Mouse (Mus musculus) neural tube, embryonic 15.5 days (tissue): ENCODE measurements at regions not wholly inside any gene's neighbourhood (a gene's known extent, or its start where the extent isn't known, plus 50 kb on each side); places are given as distances from the start of the nearest gene placed in this dataset.

Experiments
- ATAC-seq: fragments of 200-750 bp; cut with Nextera tagmentation; 2 replicates; pipeline ENCODE4 v1.8.0; 2017; ENCODE audit warnings: mild to moderate bottlenecking, moderate TSS enrichment, moderate library complexity; ENCODE audit not compliant: low FRiP score
- H3K27ac ChIP-seq: fragments of 300-500 bp; sonication (generic); replicated peaks from 2 replicates; pipeline ENCODE4 v1.5.1; 2015; ENCODE audit warnings: mild to moderate bottlenecking, inconsistent platforms
- H3K27me3 ChIP-seq: fragments of 300-500 bp; sonication (generic); replicated peaks from 2 replicates; pipeline ENCODE4 v1.6.1; 2015; ENCODE audit warnings: inconsistent platforms
- H3K36me3 ChIP-seq: fragments of 300-500 bp; sonication (generic); 2 replicates; pipeline ENCODE4 v1.6.1; 2015; ENCODE audit warnings: inconsistent platforms
- H3K4me1 ChIP-seq: fragments of 300-500 bp; sonication (generic); 2 replicates; pipeline ENCODE4 v1.6.1; 2015; ENCODE audit warnings: inconsistent platforms
- H3K4me2 ChIP-seq: fragments of 300-500 bp; sonication (generic); 2 replicates; pipeline ENCODE4 v1.6.1; 2015; ENCODE audit warnings: inconsistent platforms, mild to moderate bottlenecking, moderate library complexity
- H3K4me3 ChIP-seq: fragments of 300-500 bp; sonication (generic); replicated peaks from 2 replicates; pipeline ENCODE4 v1.5.1; 2015; ENCODE audit warnings: mild to moderate bottlenecking, inconsistent platforms
- H3K9ac ChIP-seq: fragments of 300-500 bp; sonication (generic); replicated peaks from 2 replicates; pipeline ENCODE4 v1.6.1; 2015; ENCODE audit warnings: mild to moderate bottlenecking, inconsistent platforms
- H3K9me3 ChIP-seq: fragments of 300-500 bp; sonication (generic); replicated peaks from 2 replicates; pipeline ENCODE4 v1.6.1; 2016; ENCODE audit warnings: inconsistent platforms
- WGBS: fragments of 180-500 bp; shearing (Covaris S2); methylation state at CpG from one replicate; pipeline ENCODE4 v1.1.7; 2015; ENCODE audit warnings: mixed read lengths; 5-methylcytosine and 5-hydroxymethylcytosine counted together

- Histone ChIP-seq H3K9me3 (no peaks in the 10 kb centered on the region), H3K4me1 (peaks cover 7% of the 10 kb centered on the region; the same call in 1 of the 2 replicates), H3K4me2 (peak overlapping the region; percentile 0; the same call in 1 of the 2 replicates), H3K36me3 (no peaks in the 10 kb centered on the region), H3K27ac (no peak overlapping the region), H3K27me3 (no peaks in the 10 kb centered on the region), H3K9ac (no peak overlapping the region), H3K4me3 (no peak overlapping the region)
- 50% methylated on average over 4 of the region's 4 CpGs for WGBS
- ATAC-seq = no peak
These were observed 143.5 kb downstream of the Cdca7 start for GRCm38 (mm10) chr2:72619446-72619845.

- H3K27ac ChIP-seq = no peak overlapping the region
- no peaks in the 10 kb centered on the region for H3K27me3 ChIP-seq
- H3K9me3 ChIP-seq = no peaks in the 10 kb centered on the region
- no peak overlapping the region for H3K9ac ChIP-seq
- no peaks in the 10 kb centered on the region for H3K36me3 ChIP-seq
- peaks cover 7% of the 10 kb centered on the region; the same call in 1 of the 2 replicates for H3K4me1 ChIP-seq
- 3% methylated on average over 9 of the region's 9 CpGs for WGBS
- no peak for ATAC-seq
- peak overlapping the region; percentile 16 for H3K4me3 ChIP-seq
- H3K4me2 ChIP-seq = peak overlapping the region; percentile 42
These were observed 144.3 kb downstream of the Cdca7 start for GRCm38 (mm10) chr2:72620182-72620652.

GRCm38 (mm10) chr2:72627915-72628314 lies 152.0 kb downstream of the Cdca7 start:
- Histone ChIP-seq H3K9ac (no peak overlapping the region), H3K36me3 (no peaks in the 10 kb centered on the region), H3K4me1 (peaks cover 11% of the 10 kb centered on the region), H3K27ac (no peak overlapping the region), H3K4me3 (no peak overlapping the region), H3K9me3 (no peaks in the 10 kb centered on the region), H3K4me2 (no peak overlapping the region), H3K27me3 (no peaks in the 10 kb centered on the region; the same call in 1 of the 2 replicates)
- no peak for ATAC-seq
- WGBS = 51% methylated on average over 3 of the region's 3 CpGs

- H3K27me3 ChIP-seq = no peaks in the 10 kb centered on the region; the same call in 1 of the 2 replicates
- H3K4me3 ChIP-seq = no peak overlapping the region
- no peaks in the 10 kb centered on the region for H3K9me3 ChIP-seq
- 33% methylated on average over 16 of the region's 16 CpGs for WGBS
- H3K27ac ChIP-seq = no peak overlapping the region
- no peak for ATAC-seq
- H3K36me3 ChIP-seq = no peaks in the 10 kb centered on the region
- peak overlapping the region; percentile 24; the same call in 1 of the 2 replicates for H3K4me2 ChIP-seq
- peaks cover 11% of the 10 kb centered on the region for H3K4me1 ChIP-seq
- H3K9ac ChIP-seq = no peak overlapping the region
These were observed 152.9 kb downstream of the Cdca7 start for GRCm38 (mm10) chr2:72628626-72629470.

GRCm38 (mm10) chr2:72629691-72630461 lies 153.9 kb downstream of the Cdca7 start:
- Histone ChIP-seq H3K4me1 (peaks cover 11% of the 10 kb centered on the region), H3K9ac (no peak overlapping the region), H3K4me2 (no peak overlapping the region), H3K27me3 (no peaks in the 10 kb centered on the region; the same call in 1 of the 2 replicates), H3K27ac (no peak overlapping the region), H3K36me3 (no peaks in the 10 kb centered on the region), H3K9me3 (no peaks in the 10 kb centered on the region), H3K4me3 (no peak overlapping the region)
- 64% methylated on average over 14 of the region's 14 CpGs for WGBS
- ATAC-seq = no peak

- no peaks in the 10 kb centered on the region for H3K9me3 ChIP-seq
- H3K4me2 ChIP-seq = no peak overlapping the region
- H3K9ac ChIP-seq = no peak overlapping the region
- H3K27ac ChIP-seq = no peak overlapping the region
- H3K4me3 ChIP-seq = no peak overlapping the region
- no peaks in the 10 kb centered on the region; the same call in 1 of the 2 replicates for H3K27me3 ChIP-seq
- no peak for ATAC-seq
- peaks cover 11% of the 10 kb centered on the region for H3K4me1 ChIP-seq
- H3K36me3 ChIP-seq = no peaks in the 10 kb centered on the region
- WGBS = 38% methylated on average over 9 of the region's 9 CpGs
These were observed 162.1 kb downstream of the Cdca7 start for GRCm38 (mm10) chr2:72637881-72638620.

GRCm38 (mm10) chr2:72639022-72639421 lies 163.1 kb downstream of the Cdca7 start:
- H3K4me3 ChIP-seq = no peak overlapping the region
- peak; percentile 53; the same call in 1 of the 2 replicates for ATAC-seq
- 37% methylated on average over 4 of the region's 4 CpGs for WGBS
- no peak overlapping the region for H3K9ac ChIP-seq
- no peak overlapping the region for H3K27ac ChIP-seq
- peaks cover 11% of the 10 kb centered on the region for H3K4me1 ChIP-seq
- no peak overlapping the region for H3K4me2 ChIP-seq
- no peaks in the 10 kb centered on the region for H3K9me3 ChIP-seq
- H3K27me3 ChIP-seq = no peaks in the 10 kb centered on the region; the same call in 1 of the 2 replicates
- no peaks in the 10 kb centered on the region for H3K36me3 ChIP-seq

- H3K9me3 ChIP-seq = no peaks in the 10 kb centered on the region
- peaks cover 11% of the 10 kb centered on the region for H3K4me1 ChIP-seq
- no peaks in the 10 kb centered on the region; the same call in 1 of the 2 replicates for H3K27me3 ChIP-seq
- no peak for ATAC-seq
- no peak overlapping the region for H3K4me3 ChIP-seq
- no peaks in the 10 kb centered on the region for H3K36me3 ChIP-seq
- H3K4me2 ChIP-seq = no peak overlapping the region
- no peak overlapping the region for H3K27ac ChIP-seq
- no peak overlapping the region for H3K9ac ChIP-seq
These were observed 165.3 kb downstream of the Cdca7 start for GRCm38 (mm10) chr2:72641228-72641627.

GRCm38 (mm10) chr2:72644151-72644843 lies 168.3 kb downstream of the Cdca7 start:
- WGBS = 87% methylated on average over 10 of the region's 10 CpGs
- Histone ChIP-seq H3K4me3 (no peak overlapping the region), H3K27ac (no peak overlapping the region), H3K4me2 (no peak overlapping the region), H3K36me3 (no peaks in the 10 kb centered on the region), H3K9me3 (no peaks in the 10 kb centered on the region), H3K9ac (no peak overlapping the region), H3K4me1 (no peaks in the 10 kb centered on the region), H3K27me3 (no peaks in the 10 kb centered on the region; the same call in 1 of the 2 replicates)
- ATAC-seq = no peak

- H3K4me2 ChIP-seq = no peak overlapping the region
- no peaks in the 10 kb centered on the region for H3K36me3 ChIP-seq
- no peak overlapping the region for H3K9ac ChIP-seq
- H3K27me3 ChIP-seq = no peaks in the 10 kb centered on the region
- H3K4me3 ChIP-seq = no peak overlapping the region
- no peaks in the 10 kb centered on the region for H3K4me1 ChIP-seq
- H3K9me3 ChIP-seq = no peaks in the 10 kb centered on the region
- 69% methylated on average over 5 of the region's 5 CpGs for WGBS
- no peak for ATAC-seq
- H3K27ac ChIP-seq = no peak overlapping the region
These were observed 171.7 kb downstream of the Cdca7 start for GRCm38 (mm10) chr2:72647642-72648041.

- 38% methylated on average over 5 of the region's 5 CpGs for WGBS
- no peak overlapping the region for H3K4me2 ChIP-seq
- H3K9me3 ChIP-seq = no peaks in the 10 kb centered on the region
- H3K4me3 ChIP-seq = no peak overlapping the region
- no peak for ATAC-seq
- no peaks in the 10 kb centered on the region for H3K4me1 ChIP-seq
- H3K27me3 ChIP-seq = no peaks in the 10 kb centered on the region
- no peak overlapping the region for H3K9ac ChIP-seq
- H3K27ac ChIP-seq = no peak overlapping the region
- H3K36me3 ChIP-seq = no peaks in the 10 kb centered on the region
These were observed 172.3 kb downstream of the Cdca7 start for GRCm38 (mm10) chr2:72648294-72648693.
